8 mouse cellular contexts compared by ENCODE assay signal in the genomic region with DNA sequence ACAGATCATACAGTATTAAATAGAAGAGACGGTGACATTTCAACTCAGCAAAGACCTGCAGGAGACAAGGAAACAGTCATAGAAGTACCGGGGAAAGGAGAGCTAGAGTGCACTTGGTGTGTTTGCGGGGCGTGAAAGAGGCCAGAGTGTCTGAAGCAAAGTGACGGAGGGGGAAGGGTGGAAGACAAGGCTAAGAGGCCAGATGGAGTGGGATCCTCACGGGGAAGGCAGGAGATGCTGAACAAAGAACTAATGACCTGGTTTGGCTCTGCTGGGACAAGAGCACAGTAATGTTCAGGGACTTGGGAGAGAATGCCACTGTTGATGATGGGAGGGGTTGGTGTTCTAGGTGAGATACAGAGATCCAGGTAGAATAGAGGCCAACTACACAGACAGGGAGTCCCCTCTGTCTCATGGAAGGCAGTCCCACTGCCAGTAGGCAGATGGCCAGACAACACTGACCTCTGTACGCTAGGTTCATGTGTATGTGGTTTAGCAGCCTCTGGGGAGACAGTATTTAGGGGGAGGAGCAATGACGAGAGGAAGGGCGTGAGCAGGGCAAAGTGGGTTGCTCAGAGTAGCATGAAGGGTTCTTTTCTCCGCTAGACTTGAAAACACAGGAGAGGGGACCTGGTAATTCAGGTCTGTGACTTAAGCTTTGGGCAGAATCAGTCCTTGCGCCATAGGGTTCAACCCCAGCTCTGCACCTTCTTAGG. TPM values are rescaled to one million over a fixed set of nuclear protein-coding genes. Genes with fewer than 3 reads are reported as not detected.
DNase-seq lines count a peak whose midpoint lies in the region; ATAC-seq and TF ChIP-seq lines count a peak whose summit lies in the region.

No protein-coding gene starts in this region.

- H3K36me3 ChIP-seq in heart, embryonic 14.5 days (ENCODE audit: control insufficient read depth, insufficient read depth, low read length) = no peaks in the 10 kb centered on the region
- no peaks in the 10 kb centered on the region for H3K36me3 ChIP-seq in intestine, embryonic 15.5 days
- H3K36me3 ChIP-seq in midbrain, postnatal 0 days (ENCODE audit: insufficient read depth, low read length) = peaks cover 4% of the 10 kb centered on the region; the same call in 1 of the 2 replicates

- no peaks in the 10 kb centered on the region for H3K9me3 ChIP-seq in heart, embryonic 14.5 days (ENCODE audit: control insufficient read depth, low read length)
- no peaks in the 10 kb centered on the region for H3K9me3 ChIP-seq in intestine, embryonic 15.5 days
- no peaks in the 10 kb centered on the region for H3K9me3 ChIP-seq in midbrain, postnatal 0 days (ENCODE audit: low read length)

- H3K27me3 ChIP-seq in heart, embryonic 14.5 days (ENCODE audit: control insufficient read depth, insufficient read depth, low read length) = no peaks in the 10 kb centered on the region
- H3K27me3 ChIP-seq in intestine, embryonic 15.5 days (replicated peaks) = no peaks in the 10 kb centered on the region
- no peaks in the 10 kb centered on the region for H3K27me3 ChIP-seq in midbrain, postnatal 0 days (ENCODE audit: insufficient read depth, low read length)

- no peak for DNase-seq in heart, adult 8-10 months (ENCODE audit: low spot score)
- DNase-seq in NIH3T3 (ENCODE audit: low read depth) = peak; percentile 15
- no peak for DNase-seq in midbrain, postnatal 0 days (ENCODE audit: low spot score)
- no peak for DNase-seq in left cerebral cortex, postnatal 25 days (ENCODE audit: low spot score in 2 of 2)
- DNase-seq in cerebellum, postnatal 36 days = no peak
- no peak for DNase-seq in frontal cortex, postnatal 10 days (ENCODE audit: low spot score in 2 of 2)

- H3K4me2 ChIP-seq in heart, embryonic 14.5 days (ENCODE audit: low read length) = no peak overlapping the region
- H3K4me2 ChIP-seq in intestine, embryonic 15.5 days (replicated peaks) = peak overlapping the region; percentile 23; the same call in 1 of the 2 replicates
- H3K4me2 ChIP-seq in midbrain, postnatal 0 days (ENCODE audit: low read depth, low read length, poor library complexity, severe bottlenecking) = no peak overlapping the region

- whole genome bisulfite sequencing in heart, embryonic 14.5 days = 58% methylated on average over 11 of the region's 11 CpGs
- 40% methylated on average over 11 of the region's 11 CpGs for WGBS in intestine, embryonic 15.5 days
- 68% methylated on average over 11 of the region's 11 CpGs for WGBS in midbrain, postnatal 0 days

- ATAC-seq in heart, embryonic 14.5 days (ENCODE audit: insufficient number of reproducible peaks, insufficient read depth, low FRiP score, low read depth) = no peak
- peak; percentile 52; the same call in 1 of the 2 replicates for ATAC-seq in intestine, embryonic 15.5 days
- ATAC-seq in midbrain, postnatal 0 days (ENCODE audit: low FRiP score) = no peak

- no peak for TF ChIP-seq CTCF in midbrain, postnatal 0 days (IDR thresholded peaks at IDR 0.05)

- no peak overlapping the region for H3K9ac ChIP-seq in heart, embryonic 14.5 days (ENCODE audit: low read length)
- no peak overlapping the region for H3K9ac ChIP-seq in intestine, embryonic 15.5 days
- no peak overlapping the region for H3K9ac ChIP-seq in midbrain, postnatal 0 days (replicated peaks; ENCODE audit: low read length, poor library complexity, severe bottlenecking)

- H3K4me3 ChIP-seq in heart, embryonic 14.5 days (ENCODE audit: control insufficient read depth in 1 of 2, insufficient read depth in 1 of 2, low read depth in 1 of 2, low read length in 2 of 2) = no peak overlapping the region
- no peak overlapping the region for H3K4me3 ChIP-seq in intestine, embryonic 15.5 days (replicated peaks)
- H3K4me3 ChIP-seq in midbrain, postnatal 0 days (ENCODE audit: low read depth, low read length) = no peak overlapping the region

- H3K4me1 ChIP-seq in heart, embryonic 14.5 days (ENCODE audit: control insufficient read depth in 2 of 2, insufficient read depth in 2 of 2, low read length in 2 of 2) = peaks cover 29 to 55% of the 10 kb centered on the region in 2 experiments
- H3K4me1 ChIP-seq in intestine, embryonic 15.5 days (replicated peaks) = peaks cover 38% of the 10 kb centered on the region
- no peaks in the 10 kb centered on the region for H3K4me1 ChIP-seq in midbrain, postnatal 0 days (ENCODE audit: insufficient read depth, low read length)

- intact Hi-C loops in left cerebral cortex, postnatal 25 days (cut with DNase I) = no loop called here

- H3K27ac ChIP-seq in heart, embryonic 14.5 days (replicated peaks in 1 of 2; ENCODE audit: control insufficient read depth in 1 of 2, insufficient read depth in 1 of 2, low read depth in 2 of 2, low read length in 2 of 2) = peak overlapping the region; percentile 25 to 62; a peak in 2 of 4 replicates
- H3K27ac ChIP-seq in intestine, embryonic 15.5 days = peak overlapping the region; percentile 72
- peak overlapping the region; percentile 18; the same call in 1 of the 2 replicates for H3K27ac ChIP-seq in midbrain, postnatal 0 days (ENCODE audit: low read depth, low read length)

RNA-seq across cellular contexts. Expression of gene Spns2, which starts 23.6 kb away (rescaled TPM):
- polyA plus RNA-seq in heart, embryonic 14.5 days (2014; fragmentation: Nextera tagmentation; extraction: Ambion mirVana) = 3.3 and 3.7 TPM in 2 replicates
- total RNA-seq in heart, adult 8-10 months (2022) = 10 to 100 TPM in 1 of 4 experiments, 1 to 10 TPM in 3; 7.4 to 10.2 (median 7.9) TPM
- 5.3 and 5.6 TPM in 2 replicates for polyA plus RNA-seq in intestine, embryonic 15.5 days (2015; fragmentation: Nextera tagmentation; extraction: Ambion mirVana)
- total RNA-seq in midbrain, postnatal 0 days (2014; rRNA removed) = 46.2 and 56.8 TPM in 2 replicates
- polyA plus RNA-seq in midbrain, postnatal 0 days (2015; fragmentation: Nextera tagmentation; extraction: Ambion mirVana) = 7.7 TPM in 2 replicates
- total RNA-seq in left cerebral cortex, postnatal 25 days (2021) = 10 to 100 TPM; 58.0 to 58.3 TPM

RNA-seq across cellular contexts. Expression of gene Mybbp1a, which starts 25.0 kb away (rescaled TPM):
- 61.9 and 64.7 TPM in 2 replicates for polyA plus RNA-seq in heart, embryonic 14.5 days (2014; fragmentation: Nextera tagmentation; extraction: Ambion mirVana)
- total RNA-seq in heart, adult 8-10 months (2022) = 10 to 100 TPM; 42.4 to 49.4 (median 45.9) TPM
- 171 and 172 TPM in 2 replicates for polyA plus RNA-seq in intestine, embryonic 15.5 days (2015; fragmentation: Nextera tagmentation; extraction: Ambion mirVana)
- 25.9 and 30.7 TPM in 2 replicates for total RNA-seq in midbrain, postnatal 0 days (2014; rRNA removed)
- polyA plus RNA-seq in midbrain, postnatal 0 days (2015; fragmentation: Nextera tagmentation; extraction: Ambion mirVana) = 50.0 and 50.4 TPM in 2 replicates
- 10 to 100 TPM; 49.4 to 54.6 TPM for total RNA-seq in left cerebral cortex, postnatal 25 days (2021)

RNA-seq across cellular contexts. Expression of gene Ggt6, which starts 30.8 kb away (rescaled TPM):
- polyA plus RNA-seq in heart, embryonic 14.5 days (2014; fragmentation: Nextera tagmentation; extraction: Ambion mirVana) = not detected in 2 replicates
- total RNA-seq in heart, adult 8-10 months (2022) = under 1 TPM in 2 of 4 experiments, not detected in 2; 0.32 to 0.44 TPM
- polyA plus RNA-seq in intestine, embryonic 15.5 days (2015; fragmentation: Nextera tagmentation; extraction: Ambion mirVana) = 11.5 and 14.4 TPM in 2 replicates
- total RNA-seq in midbrain, postnatal 0 days (2014; rRNA removed) = 1.4 TPM in 1 of 2 replicates, not detected in the other
- not detected in 2 replicates for polyA plus RNA-seq in midbrain, postnatal 0 days (2015; fragmentation: Nextera tagmentation; extraction: Ambion mirVana)
- total RNA-seq in left cerebral cortex, postnatal 25 days (2021) = not detected

RNA-seq across cellular contexts. Expression of gene Smtnl2, which starts 54.6 kb away (rescaled TPM):
- polyA plus RNA-seq in heart, embryonic 14.5 days (2014; fragmentation: Nextera tagmentation; extraction: Ambion mirVana) = 116 and 122 TPM in 2 replicates
- 10 to 100 TPM; 13.6 to 18.9 (median 16.5) TPM for total RNA-seq in heart, adult 8-10 months (2022)
- 41.9 and 45.0 TPM in 2 replicates for polyA plus RNA-seq in intestine, embryonic 15.5 days (2015; fragmentation: Nextera tagmentation; extraction: Ambion mirVana)
- total RNA-seq in midbrain, postnatal 0 days (2014; rRNA removed) = 18.0 and 18.6 TPM in 2 replicates
- 11.0 and 13.3 TPM in 2 replicates for polyA plus RNA-seq in midbrain, postnatal 0 days (2015; fragmentation: Nextera tagmentation; extraction: Ambion mirVana)
- 1 to 10 TPM in 1 of 2 experiments, under 1 TPM in 1; 0.96 to 1.4 TPM for total RNA-seq in left cerebral cortex, postnatal 25 days (2021)

Comparison
In these comparisons a context has a peak if more than half of its experiments do, and no peak if none do; other contexts are left out.
1. H3K27ac ChIP-seq: peak in every context shown above with its lines; median percentile 72 in intestine, embryonic 15.5 days; 44 in heart, embryonic 14.5 days; 18 in midbrain, postnatal 0 days.